Mouse (Mus musculus): ENCODE measurements at regions not wholly inside any gene's neighbourhood (a gene's known extent, or its start where the extent isn't known, plus 50 kb on each side); places are given as distances from the start of the nearest gene placed in this dataset.

- H3K4me3 ChIP-seq (ENCODE audit: low read length): no peak overlapping the region
- H3K9me3 ChIP-seq (ENCODE audit: low read length): no peaks in the 10 kb centered on the region
- no peak overlapping the region for H3K27ac ChIP-seq
- peak; percentile 17 for DNase-seq (ENCODE audit: low spot score)
- H3K4me1 ChIP-seq (ENCODE audit: insufficient read depth, low read length): no peaks in the 10 kb centered on the region
- H3K4me2 ChIP-seq (ENCODE audit: low read depth, low read length): no peak overlapping the region
- 57% methylated on average over 4 of the region's 4 CpGs for WGBS
- H3K36me3 ChIP-seq (ENCODE audit: insufficient read depth, low read length): no peaks in the 10 kb centered on the region
- no peak for ATAC-seq
- H3K27me3 ChIP-seq (ENCODE audit: insufficient read depth, low read length): no peaks in the 10 kb centered on the region
- H3K9ac ChIP-seq (replicated peaks; ENCODE audit: low read length): no peak overlapping the region
- TF ChIP-seq CTCF (IDR thresholded peaks at IDR 0.05; ENCODE audit: low read depth): no peak
These were observed 1250.8 kb upstream of the Jmjd1c start for GRCm38 (mm10) chr10:65845096-65845624.

- 83% methylated on average over 4 of the region's 4 CpGs for WGBS
- Histone ChIP-seq H3K9me3 (ENCODE audit: low read length) (no peaks in the 10 kb centered on the region), H3K36me3 (ENCODE audit: insufficient read depth, low read length) (no peaks in the 10 kb centered on the region), H3K4me2 (ENCODE audit: low read depth, low read length) (no peak overlapping the region), H3K27ac (no peak overlapping the region), H3K27me3 (ENCODE audit: insufficient read depth, low read length) (no peaks in the 10 kb centered on the region), H3K9ac (replicated peaks; ENCODE audit: low read length) (no peak overlapping the region), H3K4me3 (ENCODE audit: low read length) (no peak overlapping the region), H3K4me1 (ENCODE audit: insufficient read depth, low read length) (no peaks in the 10 kb centered on the region)
- DNase-seq (ENCODE audit: low spot score) (no peak), ATAC-seq (no peak)
- no peak for TF ChIP-seq CTCF (IDR thresholded peaks at IDR 0.05; ENCODE audit: low read depth)
These were observed 1249.8 kb upstream of the Jmjd1c start for GRCm38 (mm10) chr10:65846136-65846535.

- Histone ChIP-seq H3K27me3 (ENCODE audit: insufficient read depth, low read length) (no peaks in the 10 kb centered on the region), H3K9me3 (ENCODE audit: low read length) (no peaks in the 10 kb centered on the region), H3K4me2 (ENCODE audit: low read depth, low read length) (no peak overlapping the region), H3K9ac (replicated peaks; ENCODE audit: low read length) (no peak overlapping the region), H3K4me3 (ENCODE audit: low read length) (no peak overlapping the region), H3K27ac (no peak overlapping the region), H3K36me3 (ENCODE audit: insufficient read depth, low read length) (no peaks in the 10 kb centered on the region), H3K4me1 (ENCODE audit: insufficient read depth, low read length) (no peaks in the 10 kb centered on the region)
- ATAC-seq (no peak), DNase-seq (ENCODE audit: low spot score) (no peak)
- TF ChIP-seq CTCF (IDR thresholded peaks at IDR 0.05; ENCODE audit: low read depth): no peak
- 85% methylated on average over 1 of the region's 1 CpGs for WGBS
These were observed 1248.3 kb upstream of the Jmjd1c start for GRCm38 (mm10) chr10:65847622-65848021.

- Histone ChIP-seq H3K36me3 (ENCODE audit: insufficient read depth, low read length) (no peaks in the 10 kb centered on the region), H3K27me3 (ENCODE audit: insufficient read depth, low read length) (no peaks in the 10 kb centered on the region), H3K9ac (replicated peaks; ENCODE audit: low read length) (no peak overlapping the region), H3K27ac (no peak overlapping the region), H3K4me3 (ENCODE audit: low read length) (no peak overlapping the region), H3K9me3 (ENCODE audit: low read length) (no peaks in the 10 kb centered on the region), H3K4me1 (ENCODE audit: insufficient read depth, low read length) (no peaks in the 10 kb centered on the region), H3K4me2 (ENCODE audit: low read depth, low read length) (no peak overlapping the region)
- no peak for TF ChIP-seq CTCF (IDR thresholded peaks at IDR 0.05; ENCODE audit: low read depth)
- DNase-seq (ENCODE audit: low spot score): no peak
- 92% methylated on average over 3 of the region's 3 CpGs for WGBS
- ATAC-seq: no peak
These were observed 1206.0 kb upstream of the Jmjd1c start for GRCm38 (mm10) chr10:65889881-65890280.

- no peak overlapping the region for H3K4me2 ChIP-seq (ENCODE audit: low read depth, low read length)
- no peak for ATAC-seq
- WGBS: 95% methylated on average over 1 of the region's 1 CpGs
These were observed 1188.4 kb upstream of the Jmjd1c start for GRCm38 (mm10) chr10:65907571-65907970.

GRCm38 (mm10) chr10:65912518-65912917 lies 1183.4 kb upstream of the Jmjd1c start:
- Histone ChIP-seq H3K9me3 (ENCODE audit: low read length) (no peaks in the 10 kb centered on the region), H3K9ac (replicated peaks; ENCODE audit: low read length) (no peak overlapping the region), H3K4me1 (ENCODE audit: insufficient read depth, low read length) (no peaks in the 10 kb centered on the region), H3K27me3 (ENCODE audit: insufficient read depth, low read length) (no peaks in the 10 kb centered on the region), H3K4me3 (ENCODE audit: low read length) (no peak overlapping the region), H3K4me2 (ENCODE audit: low read depth, low read length) (no peak overlapping the region), H3K36me3 (ENCODE audit: insufficient read depth, low read length) (no peaks in the 10 kb centered on the region), H3K27ac (no peak overlapping the region)
- no peak for DNase-seq (ENCODE audit: low spot score)
- no peak for TF ChIP-seq CTCF (IDR thresholded peaks at IDR 0.05; ENCODE audit: low read depth)
- 80% methylated on average over 6 of the region's 6 CpGs for WGBS
- no peak for ATAC-seq

More at GRCm38 (mm10) chr10:65907571-65907970, 1188.4 kb upstream of the Jmjd1c start:
- Histone ChIP-seq H3K36me3 (ENCODE audit: insufficient read depth, low read length) (no peaks in the 10 kb centered on the region), H3K9me3 (ENCODE audit: low read length) (no peaks in the 10 kb centered on the region), H3K27me3 (ENCODE audit: insufficient read depth, low read length) (no peaks in the 10 kb centered on the region), H3K9ac (replicated peaks; ENCODE audit: low read length) (no peak overlapping the region), H3K4me3 (ENCODE audit: low read length) (no peak overlapping the region), H3K4me1 (ENCODE audit: insufficient read depth, low read length) (no peaks in the 10 kb centered on the region), H3K27ac (no peak overlapping the region)
- DNase-seq (ENCODE audit: low spot score): no peak
- TF ChIP-seq CTCF (IDR thresholded peaks at IDR 0.05; ENCODE audit: low read depth): no peak

- no peaks in the 10 kb centered on the region for H3K4me1 ChIP-seq (ENCODE audit: insufficient read depth, low read length)
- H3K27ac ChIP-seq: no peak overlapping the region
- H3K4me3 ChIP-seq (ENCODE audit: low read length): no peak overlapping the region
- TF ChIP-seq CTCF (IDR thresholded peaks at IDR 0.05; ENCODE audit: low read depth): no peak
- ATAC-seq (no peak), DNase-seq (ENCODE audit: low spot score) (no peak)
- no peaks in the 10 kb centered on the region for H3K9me3 ChIP-seq (ENCODE audit: low read length)
- H3K27me3 ChIP-seq (ENCODE audit: insufficient read depth, low read length): no peaks in the 10 kb centered on the region
- no peaks in the 10 kb centered on the region for H3K36me3 ChIP-seq (ENCODE audit: insufficient read depth, low read length)
- no peak overlapping the region for H3K9ac ChIP-seq (replicated peaks; ENCODE audit: low read length)
- no peak overlapping the region for H3K4me2 ChIP-seq (ENCODE audit: low read depth, low read length)
These were observed 1163.8 kb upstream of the Jmjd1c start for GRCm38 (mm10) chr10:65932077-65932476.
